Mouse (Mus musculus) heart, embryonic 16.5 days (tissue): ENCODE data around the gene Efcab6. TPM values are rescaled to one million over a fixed set of nuclear protein-coding genes. Genes with fewer than 3 reads are reported as not detected.

Experiments used
- ATAC-seq: fragments of 200-750 bp; cut with Nextera tagmentation; replicated peaks from 2 replicates; pipeline ENCODE4 v1.8.0; 2017; ENCODE audit warnings: moderate number of reproducible peaks; ENCODE audit not compliant: insufficient read depth, low FRiP score; ENCODE audit errors: extremely low read depth
- H3K27ac ChIP-seq: fragments of 300-500 bp; sonication (generic); 2 replicates; pipeline ENCODE4 v1.5.1; 2014; ENCODE audit warnings: mild to moderate bottlenecking, low read length, control low read depth, moderate library complexity
- H3K27me3 ChIP-seq: fragments of 300-500 bp; sonication (generic); 2 replicates; pipeline ENCODE4 v1.6.1; 2014; ENCODE audit warnings: low read length, mixed read lengths; ENCODE audit not compliant: control insufficient read depth, insufficient read depth
- H3K36me3 ChIP-seq: fragments of 300-500 bp; sonication (generic); 2 replicates; pipeline ENCODE4 v1.6.1; 2014; ENCODE audit not compliant: control insufficient read depth, insufficient read depth
- H3K4me1 ChIP-seq: fragments of 300-500 bp; sonication (generic); 2 replicates; pipeline ENCODE4 v1.6.1; 2014; ENCODE audit warnings: low read length, mixed read lengths; ENCODE audit not compliant: control insufficient read depth, insufficient read depth
- H3K4me2 ChIP-seq: fragments of 300-500 bp; sonication (generic); 2 replicates; pipeline ENCODE4 v1.6.1; 2014; ENCODE audit warnings: low read depth, mild to moderate bottlenecking, control low read depth, low read length
- H3K4me3 ChIP-seq: fragments of 300-500 bp; sonication (generic); 2 replicates; pipeline ENCODE4 v1.5.1; 2014; ENCODE audit warnings: mild to moderate bottlenecking, control low read depth, low read length
- H3K9ac ChIP-seq: fragments of 300-500 bp; sonication (generic); 2 replicates; pipeline ENCODE4 v1.6.1; 2014; ENCODE audit warnings: low read length, control low read depth
- H3K9me3 ChIP-seq: fragments of 300-500 bp; sonication (generic); replicated peaks from 2 replicates; pipeline ENCODE4 v1.6.1; 2016; ENCODE audit warnings: low read length; ENCODE audit not compliant: control insufficient read depth
- WGBS: fragments of 180-500 bp; shearing (Covaris S2); extraction: QIAGEN DNeasy Blood & Tissue Kit; methylation state at CpG from one replicate; pipeline ENCODE4 v1.1.7; 2014; 5-methylcytosine and 5-hydroxymethylcytosine counted together
- polyA plus RNA-seq: library from polyadenylated mRNA; unstranded; fragments of >200 nt; fragmentation: Nextera tagmentation; extraction: Ambion mirVana; gene quantifications from 2 replicates; pipeline ENCODE4 v1.2.1, GENCODE M21; 2015

Gene Efcab6
- polyA plus RNA-seq, 1 experiment from 2014 or later, result 0.30 TPM

DNA sequence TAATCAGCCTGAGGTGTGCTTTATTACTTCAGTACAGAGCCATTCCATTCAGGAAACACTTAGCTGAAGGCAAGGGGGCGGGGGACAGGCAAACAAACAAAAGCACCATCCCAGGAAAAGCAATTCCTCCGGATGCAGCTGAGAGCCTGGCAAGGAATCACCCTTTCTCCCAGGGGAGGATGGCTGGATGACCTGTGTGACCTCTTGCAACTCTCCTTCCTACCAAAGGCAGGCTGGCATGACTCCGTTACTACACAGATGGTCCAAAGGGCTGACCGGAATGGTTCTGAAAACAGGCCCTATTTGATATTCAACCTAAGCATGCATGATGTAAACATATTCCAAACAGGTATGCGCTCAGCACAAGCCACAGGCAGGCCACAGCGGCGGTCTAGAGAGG is 15.6 kb downstream of the Efcab6 start:
- no peak overlapping the region for H3K4me3 ChIP-seq
- WGBS, result 74% methylated on average over 7 of the region's 7 CpGs
- no peak overlapping the region for H3K27ac ChIP-seq
- H3K4me1 ChIP-seq, result peaks cover 4% of the 10 kb centered on the region
- H3K36me3 ChIP-seq, result no peaks in the 10 kb centered on the region
- peaks cover under 1% of the 10 kb centered on the region; the same call in 1 of the 2 replicates for H3K9me3 ChIP-seq
- no peak overlapping the region for H3K4me2 ChIP-seq
- no peak for ATAC-seq
- H3K27me3 ChIP-seq, result peaks cover under 1% of the 10 kb centered on the region; the same call in 1 of the 2 replicates
- no peak overlapping the region for H3K9ac ChIP-seq

DNA sequence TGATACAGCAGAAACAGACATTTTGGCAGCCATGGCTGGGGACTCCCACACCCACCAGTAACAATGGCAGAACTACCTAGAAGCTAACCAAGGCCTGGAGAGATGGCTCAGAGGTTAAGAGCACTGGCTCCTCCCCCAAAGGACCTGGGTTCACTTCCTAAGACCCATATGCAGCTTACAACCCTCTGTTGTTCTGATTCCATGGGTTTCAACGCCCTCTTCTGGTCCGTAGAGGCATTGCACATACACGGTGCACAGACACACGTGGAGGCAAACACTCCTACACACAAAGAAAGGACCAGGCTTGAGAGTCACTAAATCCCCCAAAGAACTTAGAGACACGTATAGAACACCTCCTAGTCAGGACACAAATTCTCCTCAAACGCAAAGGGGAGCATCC is 19.6 kb downstream of the Efcab6 start:
- H3K9ac ChIP-seq, result no peak overlapping the region
- no peaks in the 10 kb centered on the region for H3K4me1 ChIP-seq
- H3K4me2 ChIP-seq, result no peak overlapping the region
- WGBS, result 82% methylated on average over 6 of the region's 6 CpGs
- no peak overlapping the region for H3K27ac ChIP-seq
- peaks cover 7% of the 10 kb centered on the region for H3K9me3 ChIP-seq
- no peak overlapping the region for H3K4me3 ChIP-seq
- H3K36me3 ChIP-seq, result no peaks in the 10 kb centered on the region
- H3K27me3 ChIP-seq, result no peaks in the 10 kb centered on the region
- ATAC-seq, result no peak

DNA sequence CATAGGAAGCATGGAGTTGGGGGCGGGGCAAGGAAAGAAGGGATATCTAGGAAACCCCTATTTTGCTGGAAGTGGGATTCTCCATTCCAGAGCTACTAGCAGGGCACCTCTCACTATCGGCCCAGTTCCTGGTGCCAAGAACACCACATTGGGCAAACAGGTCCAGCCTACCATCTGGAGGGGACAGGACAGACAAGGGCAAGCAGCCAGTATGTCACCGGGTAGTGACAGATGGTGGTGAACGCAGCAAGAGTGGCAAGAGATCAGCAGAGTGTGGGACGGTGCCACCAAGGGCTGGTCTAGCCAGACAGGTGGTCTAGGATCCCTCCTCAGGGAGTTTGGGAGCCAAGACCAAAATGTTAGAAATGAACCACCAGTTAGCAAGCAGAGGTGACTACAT is 28.1 kb downstream of the Efcab6 start:
- no peaks in the 10 kb centered on the region for H3K36me3 ChIP-seq
- H3K4me3 ChIP-seq, result no peak overlapping the region
- WGBS, result 83% methylated on average over 5 of the region's 5 CpGs
- H3K4me2 ChIP-seq, result no peak overlapping the region
- H3K4me1 ChIP-seq, result no peaks in the 10 kb centered on the region
- H3K9me3 ChIP-seq, result no peaks in the 10 kb centered on the region
- no peak overlapping the region for H3K27ac ChIP-seq
- ATAC-seq, result no peak
- no peaks in the 10 kb centered on the region for H3K27me3 ChIP-seq
- H3K9ac ChIP-seq, result no peak overlapping the region

DNA sequence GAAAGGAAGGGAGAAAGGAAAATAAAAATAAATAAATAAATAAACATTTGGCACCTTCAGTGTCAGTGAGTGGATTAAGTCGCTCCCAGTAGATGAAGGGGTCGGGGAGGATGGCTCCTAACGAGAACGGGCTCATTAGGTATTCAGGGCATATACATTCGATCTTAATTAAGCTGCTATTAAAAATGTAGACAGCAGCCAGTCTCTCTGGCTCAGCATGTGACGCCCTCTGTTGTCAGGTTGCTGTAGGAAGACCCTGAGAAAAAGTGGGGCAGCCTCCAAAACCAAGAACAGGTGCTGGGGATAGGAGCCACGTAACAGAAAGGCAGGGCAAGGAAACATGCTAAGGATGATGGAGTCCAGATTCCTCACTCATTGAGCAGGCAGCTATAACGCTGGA is 39.5 kb downstream of the Efcab6 start:
- Histone ChIP-seq H3K4me3 (no peak overlapping the region), H3K27ac (no peak overlapping the region), H3K9ac (no peak overlapping the region), H3K4me2 (no peak overlapping the region), H3K4me1 (no peaks in the 10 kb centered on the region), H3K27me3 (no peaks in the 10 kb centered on the region), H3K36me3 (no peaks in the 10 kb centered on the region), H3K9me3 (no peaks in the 10 kb centered on the region)
- 71% methylated on average over 8 of the region's 8 CpGs for WGBS
- no peak for ATAC-seq

DNA sequence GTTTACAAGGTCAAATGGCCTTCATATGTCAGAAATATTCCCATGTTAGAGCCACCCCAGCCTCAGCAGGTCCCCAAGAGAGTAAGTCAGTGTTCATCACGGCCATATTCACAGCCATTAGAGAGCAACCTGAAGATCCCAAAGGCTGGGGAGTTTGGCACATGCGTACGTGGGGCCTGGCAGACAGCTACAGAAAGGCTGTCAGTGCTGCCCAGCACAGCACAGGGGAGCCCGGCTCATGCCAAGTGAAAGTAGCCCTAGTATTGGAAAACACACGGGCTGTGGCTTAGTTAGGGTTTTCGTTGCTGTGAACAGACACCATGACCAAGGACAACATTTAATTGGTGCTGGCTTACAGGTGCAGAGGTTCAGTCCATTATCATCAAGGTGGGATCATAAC is 40.3 kb downstream of the Efcab6 start:
- WGBS, result 79% methylated on average over 6 of the region's 6 CpGs
- H3K27me3 ChIP-seq, result no peaks in the 10 kb centered on the region
- no peaks in the 10 kb centered on the region for H3K36me3 ChIP-seq
- no peaks in the 10 kb centered on the region for H3K4me1 ChIP-seq
- no peak overlapping the region for H3K4me3 ChIP-seq
- H3K9ac ChIP-seq, result no peak overlapping the region
- H3K9me3 ChIP-seq, result peaks cover 2% of the 10 kb centered on the region; the same call in 1 of the 2 replicates
- H3K27ac ChIP-seq, result no peak overlapping the region
- ATAC-seq, result no peak
- H3K4me2 ChIP-seq, result no peak overlapping the region

DNA sequence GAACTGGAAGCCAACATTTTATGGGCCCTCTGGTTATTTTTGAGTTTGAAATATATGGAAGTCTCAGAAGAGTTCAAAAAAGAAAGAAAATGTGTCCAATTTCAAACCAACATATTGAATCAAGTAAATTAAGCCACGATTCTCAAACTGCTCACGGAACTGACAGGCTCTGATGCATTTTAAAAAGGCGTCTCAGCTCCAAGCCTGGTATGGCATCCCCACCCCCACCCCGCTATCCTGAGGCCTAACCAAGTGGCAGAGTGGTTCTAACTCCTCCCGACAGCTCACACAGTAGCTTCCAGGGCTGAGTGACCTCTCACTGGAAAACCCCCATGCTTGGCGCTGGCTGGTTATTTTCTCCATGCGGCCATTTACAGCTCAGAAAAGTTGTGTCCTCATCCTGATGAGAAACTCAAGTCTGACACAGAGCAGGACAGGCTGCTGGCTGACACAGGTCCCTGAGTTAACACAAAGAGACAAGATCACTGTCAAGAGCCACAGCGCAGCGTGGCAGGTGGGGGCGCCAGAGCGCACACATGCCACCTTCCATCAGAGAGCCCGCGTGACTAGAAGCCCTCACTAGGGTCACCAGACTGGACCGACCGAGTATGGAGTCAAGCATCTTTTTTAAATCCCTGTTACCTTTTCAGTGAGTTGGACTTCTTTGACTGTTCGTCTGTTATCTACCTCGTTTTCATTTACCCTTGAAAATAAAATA is 55.7 kb downstream of the Efcab6 start:
- Histone ChIP-seq H3K27ac (no peak overlapping the region), H3K27me3 (peaks cover 5% of the 10 kb centered on the region), H3K4me3 (no peak overlapping the region), H3K4me2 (no peak overlapping the region), H3K9ac (no peak overlapping the region), H3K4me1 (no peaks in the 10 kb centered on the region), H3K36me3 (no peaks in the 10 kb centered on the region), H3K9me3 (no peaks in the 10 kb centered on the region)
- 52% methylated on average over 17 of the region's 17 CpGs for WGBS
- no peak for ATAC-seq

DNA sequence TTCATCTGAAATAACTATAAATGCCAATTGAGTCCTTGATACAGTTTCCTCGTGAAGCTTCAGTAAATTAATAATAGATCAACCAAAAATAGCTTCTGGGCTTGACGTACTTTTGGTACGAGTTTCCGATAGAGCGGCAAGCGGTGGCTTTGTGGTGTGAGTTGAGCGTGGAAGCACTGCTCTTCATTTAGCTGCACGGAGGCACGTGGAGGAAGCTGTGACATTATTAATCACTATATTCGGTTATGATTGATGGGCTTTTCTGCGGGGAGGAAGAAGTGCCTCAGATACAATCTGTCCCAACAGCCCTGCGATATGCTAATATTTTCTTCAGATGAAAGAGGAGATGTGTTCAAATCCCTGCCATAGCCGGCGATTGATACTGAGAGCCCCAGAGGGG is 60.9 kb downstream of the Efcab6 start:
- ATAC-seq, result no peak
- Histone ChIP-seq H3K9me3 (no peaks in the 10 kb centered on the region), H3K9ac (no peak overlapping the region), H3K4me1 (no peaks in the 10 kb centered on the region), H3K27ac (no peak overlapping the region), H3K27me3 (peaks cover 10% of the 10 kb centered on the region; the same call in 1 of the 2 replicates), H3K36me3 (no peaks in the 10 kb centered on the region), H3K4me3 (no peak overlapping the region), H3K4me2 (no peak overlapping the region)
- 82% methylated on average over 14 of the region's 14 CpGs for WGBS

DNA sequence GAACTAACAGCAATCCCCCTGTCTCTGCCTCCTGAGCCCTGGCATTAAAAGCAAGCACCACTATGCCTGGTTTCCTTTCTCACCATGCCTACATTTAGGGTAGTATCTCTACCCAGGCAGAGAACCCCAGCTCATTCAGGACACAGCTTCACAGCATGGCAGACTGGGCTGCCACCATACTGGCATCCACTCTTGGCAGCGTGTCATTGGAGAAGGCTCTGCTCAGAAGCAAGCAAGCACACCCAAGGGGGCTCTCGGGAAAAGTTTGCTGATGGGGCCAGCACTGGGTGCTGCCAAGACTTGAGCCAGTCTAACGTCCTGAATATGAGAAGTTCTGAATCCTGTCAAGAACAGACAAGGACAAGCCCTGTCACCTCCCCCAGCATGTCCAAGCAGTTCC is 66.1 kb downstream of the Efcab6 start:
- H3K4me3 ChIP-seq, result no peak overlapping the region
- WGBS, result 56% methylated on average over 3 of the region's 3 CpGs
- H3K27me3 ChIP-seq, result peaks cover 26% of the 10 kb centered on the region
- H3K4me2 ChIP-seq, result no peak overlapping the region
- H3K9me3 ChIP-seq, result no peaks in the 10 kb centered on the region
- ATAC-seq, result no peak
- H3K27ac ChIP-seq, result no peak overlapping the region
- H3K4me1 ChIP-seq, result no peaks in the 10 kb centered on the region
- H3K9ac ChIP-seq, result no peak overlapping the region
- no peaks in the 10 kb centered on the region for H3K36me3 ChIP-seq

DNA sequence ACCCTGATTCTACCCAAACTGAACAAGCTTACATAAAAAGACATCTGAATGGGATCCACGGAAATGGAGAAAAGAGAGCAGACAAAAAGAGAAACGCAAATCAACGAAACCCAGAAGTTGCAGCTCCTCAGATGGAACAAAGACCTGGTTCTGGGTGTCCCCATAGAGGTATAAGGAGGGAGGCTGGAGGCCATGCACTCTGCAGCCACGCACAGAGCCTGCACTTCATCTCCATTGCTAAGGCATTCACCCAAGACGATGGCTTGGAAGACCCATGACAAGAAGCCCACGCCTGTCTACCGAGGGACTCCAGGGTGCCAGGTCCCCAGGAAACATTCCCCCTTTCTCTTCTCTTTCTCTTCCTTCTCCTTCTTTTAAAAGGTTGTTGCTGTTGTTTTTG is 66.6 kb downstream of the Efcab6 start:
- Histone ChIP-seq H3K4me2 (no peak overlapping the region), H3K27me3 (peaks cover 25% of the 10 kb centered on the region), H3K36me3 (no peaks in the 10 kb centered on the region), H3K9ac (no peak overlapping the region), H3K9me3 (no peaks in the 10 kb centered on the region), H3K4me3 (no peak overlapping the region), H3K4me1 (no peaks in the 10 kb centered on the region), H3K27ac (no peak overlapping the region)
- ATAC-seq, result no peak
- 44% methylated on average over 7 of the region's 7 CpGs for WGBS
